Mouse (Mus musculus): Measurements from ENCODE around the gene Ube2cbp.

The Ube2cbp gene

DNA sequence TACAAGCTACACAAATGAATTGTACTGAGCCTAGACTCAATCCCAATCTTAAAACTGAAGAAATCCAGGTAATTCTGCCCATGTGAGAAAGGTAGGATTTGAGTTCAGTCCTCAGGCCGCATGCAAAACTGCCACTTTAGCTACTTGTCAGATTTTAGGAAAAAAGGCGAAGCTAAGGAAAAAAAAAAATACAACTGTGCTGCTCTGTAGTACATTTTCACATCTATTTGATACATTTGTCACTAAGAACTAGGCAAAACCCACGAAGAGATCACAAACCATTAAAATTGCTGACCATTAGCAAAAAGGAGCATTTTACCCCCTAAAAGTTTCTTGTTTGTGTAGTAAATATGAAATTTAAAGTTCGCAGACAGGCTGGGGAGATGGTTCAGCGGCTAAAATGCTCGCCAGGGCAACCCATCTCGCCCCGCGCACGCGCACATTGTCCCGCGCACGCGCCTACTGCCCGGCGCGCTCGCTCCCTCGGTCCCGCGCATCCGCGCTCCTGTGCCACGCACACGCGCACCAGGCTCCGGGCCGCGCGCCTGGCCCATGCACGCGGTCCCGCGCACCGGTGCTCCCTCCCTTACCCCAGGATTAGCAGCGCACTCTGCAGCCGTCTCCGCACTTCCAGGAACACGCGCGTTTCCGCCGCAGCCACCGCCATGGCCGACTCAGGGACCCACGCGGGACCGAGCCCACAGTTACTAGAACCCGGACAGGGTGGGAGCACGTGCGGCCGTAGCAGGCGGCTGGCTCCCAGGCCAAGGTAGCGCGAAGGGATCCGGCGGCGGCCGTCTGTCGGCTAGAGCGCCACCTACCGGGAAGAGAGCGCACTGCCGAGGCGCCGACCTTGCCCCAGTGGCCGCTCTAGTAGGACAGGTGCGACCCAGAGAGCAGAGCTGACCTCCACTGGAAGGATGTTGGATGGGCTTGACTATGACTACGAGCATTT, at the start of gene Ube2cbp:
Gene Ube2cbp, minus strand, starts transcription at position 800 of the 955 bp plus-strand sequence.
- DNase-seq (ENCODE audit: low spot score), result peak; percentile 84

DNA sequence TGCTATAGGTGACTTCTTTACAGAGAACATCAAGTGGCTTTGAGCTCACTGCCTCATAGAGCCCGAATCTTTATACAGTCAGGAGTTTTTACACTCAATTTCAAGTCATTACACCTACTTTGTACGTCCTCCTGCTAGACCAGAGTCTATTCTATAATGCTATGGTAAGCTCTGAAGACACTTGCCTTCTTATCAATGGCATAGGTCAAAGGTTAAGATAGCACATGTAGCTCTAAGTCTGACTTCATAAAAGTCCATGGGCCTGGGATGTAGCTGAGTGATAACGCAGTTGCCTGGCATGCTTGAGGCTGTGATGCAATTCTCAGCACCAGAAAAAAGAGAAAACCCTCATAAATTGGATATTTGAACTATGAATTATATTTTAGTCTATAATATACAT, 49.6 kb upstream of the Ube2cbp start:
- DNase-seq (ENCODE audit: low spot score), result no peak

DNA sequence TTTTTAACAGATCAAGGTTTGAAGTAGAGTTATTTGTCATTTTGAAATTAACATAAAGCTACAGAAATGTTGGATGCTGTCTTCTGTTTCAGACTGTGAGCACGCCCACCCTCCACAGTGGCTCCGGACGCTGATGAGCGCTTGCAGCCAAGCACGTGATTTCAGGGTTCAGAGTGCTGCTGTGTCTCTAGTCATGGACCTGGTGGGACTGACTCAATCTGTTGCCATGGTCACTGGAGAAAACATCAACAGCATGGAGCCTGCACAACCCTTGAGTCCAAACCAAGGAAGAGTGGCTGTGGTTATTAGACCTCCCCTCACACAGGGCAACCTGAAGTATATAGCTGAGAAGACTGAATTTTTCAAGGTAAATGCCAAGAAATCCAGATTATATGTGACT, 49.0 kb upstream of the Ube2cbp start:
- DNase-seq (ENCODE audit: low spot score), result no peak

DNA sequence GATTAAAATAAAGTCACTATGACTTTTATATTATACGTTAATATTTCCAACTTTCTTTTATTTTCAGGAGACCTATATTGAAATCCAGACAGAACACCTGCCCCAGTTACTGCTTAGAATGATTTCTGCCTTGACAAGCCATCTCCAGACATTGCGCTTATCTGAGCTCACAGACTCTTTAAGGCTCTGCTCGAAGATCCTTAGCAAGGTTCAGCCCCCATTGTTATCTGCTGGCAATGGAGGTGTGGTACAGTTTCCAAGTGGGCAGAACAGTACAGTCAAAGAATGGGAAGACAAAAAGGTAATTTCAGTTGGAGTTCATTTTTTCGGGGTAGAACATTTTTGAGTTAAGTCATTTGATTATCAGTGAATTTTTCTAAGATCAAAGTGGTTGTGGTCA, 42.7 kb upstream of the Ube2cbp start:
- no peak for DNase-seq (ENCODE audit: low spot score)

DNA sequence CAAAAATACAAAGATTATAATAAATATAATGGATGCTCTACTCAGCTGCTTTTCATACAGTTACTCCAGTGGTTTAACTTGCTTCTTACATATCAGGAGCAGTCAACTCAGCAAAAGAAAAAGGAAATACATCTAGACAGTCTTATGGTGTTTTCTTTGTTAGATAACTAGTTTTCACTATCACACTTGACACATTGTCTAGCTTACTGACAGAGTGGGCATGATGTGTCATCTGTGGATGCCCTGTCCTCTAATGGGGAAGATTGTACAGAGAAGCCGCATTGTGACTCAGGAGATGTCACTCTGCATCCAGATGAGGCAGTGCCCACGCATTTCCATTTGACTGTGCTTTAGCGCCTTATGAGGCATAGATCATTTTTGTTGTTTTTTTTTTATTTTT, 34.3 kb upstream of the Ube2cbp start:
- no peak for DNase-seq (ENCODE audit: low spot score)

DNA sequence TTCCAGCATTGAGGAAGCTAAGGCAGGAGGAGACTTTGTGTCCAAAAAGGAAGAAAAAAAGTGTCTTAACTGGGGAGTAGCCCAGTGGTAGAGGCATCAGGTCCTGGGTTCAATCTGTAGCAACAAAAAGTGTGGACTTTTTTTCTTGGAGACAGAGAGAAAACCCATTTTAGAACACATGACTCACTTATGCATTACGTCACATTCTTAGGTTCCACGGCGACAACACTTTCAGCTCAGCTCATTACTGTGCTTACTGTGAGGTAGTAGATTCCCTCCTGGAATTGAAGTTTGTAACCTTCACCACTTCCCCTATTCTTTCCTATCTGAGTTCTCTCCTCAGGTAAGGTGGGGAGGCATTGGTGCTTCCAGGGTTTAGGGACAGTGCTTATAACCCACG, 31.5 kb upstream of the Ube2cbp start:
- no peak for DNase-seq (ENCODE audit: low spot score)

DNA sequence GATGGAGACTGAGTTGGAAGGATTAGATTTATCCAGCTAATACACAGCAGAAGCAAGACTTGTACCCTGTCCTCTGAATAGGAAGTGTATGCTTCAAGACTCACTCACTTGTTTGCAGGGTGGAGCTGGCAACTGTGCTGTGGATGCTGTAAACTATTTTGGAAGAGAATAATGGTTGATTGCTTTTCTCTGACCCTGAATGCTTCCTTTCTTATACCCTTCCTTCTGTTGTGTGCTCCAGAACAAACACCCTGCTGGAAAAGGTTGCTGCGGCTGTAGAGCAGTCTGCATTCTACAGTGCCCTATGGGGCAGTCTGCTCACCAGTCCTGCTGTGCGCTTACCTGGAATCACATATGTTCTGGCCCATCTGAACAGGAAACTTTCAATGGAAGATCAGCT, 27.0 kb upstream of the Ube2cbp start:
- DNase-seq (ENCODE audit: low spot score), result no peak

DNA sequence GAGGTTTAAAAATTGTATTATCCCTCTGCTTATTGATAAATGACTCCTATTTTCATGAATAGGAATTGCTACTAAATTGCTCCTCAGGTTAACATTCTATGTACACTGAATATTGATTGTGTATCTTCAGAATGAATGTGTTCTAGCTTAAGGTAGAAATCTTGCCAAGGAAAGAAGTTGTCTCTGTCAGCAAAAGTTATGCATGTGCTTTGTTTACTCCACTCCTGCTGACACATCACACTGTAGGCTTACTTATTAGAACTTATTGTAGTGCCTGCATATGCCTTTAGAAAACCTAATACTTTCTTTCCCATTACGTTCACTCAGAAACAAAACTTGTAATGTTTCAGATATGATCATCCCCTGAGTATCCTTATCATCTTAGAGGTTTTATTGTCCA, 17.5 kb upstream of the Ube2cbp start:
- DNase-seq (ENCODE audit: low spot score), result no peak

DNA sequence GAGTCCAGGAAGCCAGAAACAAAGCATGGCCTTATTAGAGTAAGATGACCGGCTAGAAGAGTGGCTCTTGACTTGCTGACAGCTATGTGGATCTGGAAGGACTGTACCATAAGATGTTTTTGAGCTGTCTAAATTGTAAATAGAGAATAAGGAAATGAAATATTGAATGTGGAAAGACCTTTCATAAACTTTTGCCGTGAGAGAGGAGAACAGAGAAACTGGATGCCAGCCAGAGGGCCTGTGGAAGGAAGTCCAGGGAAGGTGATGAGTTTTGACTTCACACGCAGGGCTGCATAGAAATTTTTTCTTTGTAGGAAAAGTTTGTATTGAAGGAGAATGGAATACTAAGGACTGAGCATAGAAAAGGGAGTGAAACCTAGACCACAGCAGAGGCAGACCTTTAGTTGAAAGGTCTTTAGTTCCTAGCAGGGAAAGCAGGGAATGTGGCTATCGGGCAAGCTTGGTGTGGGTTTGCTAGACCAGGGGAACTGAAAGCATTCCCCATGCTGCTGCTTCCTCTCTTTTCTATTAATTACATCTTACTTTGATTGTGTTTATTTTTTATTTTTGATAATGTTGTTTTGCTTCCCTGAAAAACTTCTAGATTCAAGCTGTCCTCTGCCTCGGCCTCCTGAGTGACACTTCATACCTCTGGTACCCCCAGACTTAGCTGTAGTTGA, 13.8 kb upstream of the Ube2cbp start:
- DNase-seq (ENCODE audit: low spot score), result no peak

DNA sequence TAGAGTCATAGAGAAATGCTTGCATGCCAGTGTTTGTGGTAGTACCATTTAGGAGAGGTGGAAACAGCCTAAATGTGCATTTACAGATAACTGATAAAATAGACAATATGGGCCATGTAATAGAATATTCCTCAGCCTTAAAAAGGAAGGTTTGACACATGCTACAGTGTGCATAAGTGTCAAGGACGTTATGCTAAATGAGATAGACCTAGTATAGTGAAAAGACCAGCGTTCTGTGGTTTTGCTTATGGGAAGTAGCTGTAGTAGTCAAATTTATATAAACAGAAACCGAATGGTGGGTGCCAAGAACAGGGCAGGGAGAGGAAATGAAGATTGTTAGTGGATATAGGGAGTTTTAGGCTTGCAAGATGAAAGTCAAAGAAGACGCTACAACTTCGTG, 12.0 kb upstream of the Ube2cbp start:
- no peak for DNase-seq (ENCODE audit: low spot score)

DNA sequence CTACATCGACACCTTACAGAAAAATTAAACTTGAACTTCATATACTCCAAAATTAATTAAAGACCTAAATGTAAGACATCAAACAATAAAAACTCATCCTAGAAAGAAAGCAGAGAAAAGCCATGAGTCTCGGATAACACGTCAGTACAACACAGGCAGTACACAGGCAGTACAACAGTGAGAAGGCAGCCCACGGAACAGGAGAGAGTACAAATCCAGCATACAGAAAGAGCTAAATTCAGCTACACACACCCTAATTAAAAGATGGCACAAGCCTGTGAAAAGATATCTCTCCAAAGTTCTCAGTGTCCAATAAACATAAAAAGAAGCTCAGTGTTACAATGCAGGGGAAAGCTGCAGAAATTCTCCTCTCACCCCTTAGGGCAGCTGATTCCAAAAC, 11.2 kb upstream of the Ube2cbp start:
- no peak for DNase-seq (ENCODE audit: low spot score)

DNA sequence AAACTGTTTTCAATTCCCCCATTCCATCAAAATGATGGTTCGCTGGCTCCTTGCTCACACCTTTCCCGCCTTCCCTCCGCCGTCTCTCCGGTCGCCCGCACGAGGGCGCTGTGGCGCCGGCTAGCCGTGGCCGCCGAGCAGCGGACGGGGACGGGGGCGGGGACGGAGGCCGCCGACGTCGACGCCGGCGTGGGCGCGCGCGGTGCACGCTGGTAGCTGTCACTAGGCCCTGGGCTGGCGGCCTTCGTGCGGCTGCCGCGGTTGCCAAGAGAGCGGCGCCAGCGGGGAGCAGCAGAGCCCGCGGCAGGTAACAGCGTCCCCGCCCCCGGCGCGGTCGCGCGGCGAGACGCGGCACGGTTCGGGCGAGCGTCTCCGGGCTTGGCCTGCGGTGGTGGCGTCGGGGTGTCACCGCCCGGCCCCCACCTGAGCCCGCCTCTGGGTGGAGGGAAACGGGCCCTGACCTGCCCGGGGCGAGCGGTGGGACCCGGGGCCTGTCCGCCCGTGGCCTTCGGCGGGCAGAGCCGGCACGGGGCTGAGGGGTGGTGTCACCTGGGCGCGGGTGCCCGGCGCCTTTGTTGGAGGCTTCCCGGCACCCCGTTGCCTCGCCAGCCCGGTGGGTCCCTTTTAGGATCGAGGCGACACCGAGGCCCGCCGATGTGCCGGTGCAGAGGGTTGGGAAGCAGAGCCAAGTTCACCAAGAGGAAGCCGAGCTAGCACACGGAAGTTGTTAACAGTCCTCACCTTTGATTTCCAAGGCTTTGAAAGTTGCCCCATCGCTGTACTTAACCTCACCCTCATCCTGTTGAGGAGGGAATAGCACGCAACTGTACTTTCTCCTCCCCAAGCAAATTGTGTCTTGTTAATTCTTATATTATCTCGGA, 2.5 kb upstream of the Ube2cbp start, which contains the start of gene Dop1a:
Gene Dop1a, plus strand, starts transcription at position 165 of the 881 bp plus-strand sequence.
- DNase-seq (ENCODE audit: low spot score), result peak; percentile 92

DNA sequence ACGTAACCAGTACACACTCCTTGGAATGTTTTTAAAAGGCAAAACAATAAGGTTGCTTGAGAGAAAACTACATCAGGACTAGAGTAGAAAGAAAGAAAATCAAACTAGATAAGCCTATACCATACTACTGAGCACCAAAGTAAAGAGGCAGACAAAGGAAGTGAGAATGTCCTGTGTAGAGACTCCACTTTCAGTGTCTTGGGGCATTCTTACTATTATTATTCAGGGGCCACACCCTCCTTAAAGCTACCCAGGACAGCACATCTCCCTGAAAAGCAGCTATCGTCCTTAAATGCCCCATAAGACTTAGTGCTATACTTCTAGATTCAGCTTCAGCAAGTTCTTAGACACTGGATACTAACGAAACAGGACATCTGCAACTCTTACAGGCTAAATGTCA, 11.1 kb downstream of the Ube2cbp start:
- no peak for DNase-seq (ENCODE audit: low spot score)

DNA sequence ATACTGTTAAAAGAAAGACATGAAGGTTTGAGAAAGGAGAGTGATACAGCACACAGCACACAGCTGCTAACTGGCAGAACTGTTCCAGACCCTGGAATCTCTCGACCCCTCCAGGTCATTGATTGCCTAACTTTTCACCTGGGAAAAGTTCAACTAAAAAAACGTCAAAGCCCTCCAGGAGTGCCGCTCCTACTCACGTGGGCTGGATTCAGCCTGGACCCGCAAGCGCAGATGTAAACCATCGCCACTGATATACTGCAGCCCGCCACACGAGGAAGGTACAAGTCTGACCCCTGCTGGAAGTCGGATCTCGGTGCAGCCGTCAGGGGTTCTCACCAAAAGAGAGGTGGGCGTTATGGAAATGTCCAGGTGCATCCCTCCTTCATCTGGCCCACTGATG, 13.1 kb downstream of the Ube2cbp start:
- peak; percentile 57 for DNase-seq (ENCODE audit: low spot score)

DNA sequence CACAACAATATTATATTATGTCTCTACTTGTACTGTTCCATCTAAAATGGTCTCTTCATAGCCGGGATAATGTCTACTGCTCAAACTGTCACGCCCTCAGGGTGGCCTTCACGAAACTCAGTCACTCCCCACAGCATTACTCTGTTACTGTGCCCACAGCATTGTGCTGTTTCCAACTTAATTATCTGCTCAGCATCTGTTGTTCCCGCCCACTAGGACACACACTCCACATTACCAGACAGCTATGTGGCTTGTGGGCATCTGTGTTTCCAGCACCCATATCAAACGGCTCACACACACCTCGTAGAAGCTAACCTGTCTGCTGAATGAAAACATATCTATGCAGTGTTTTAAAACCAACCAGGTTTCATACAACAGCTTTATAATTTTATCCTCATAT, 13.7 kb downstream of the Ube2cbp start:
- no peak for DNase-seq (ENCODE audit: low spot score)

DNA sequence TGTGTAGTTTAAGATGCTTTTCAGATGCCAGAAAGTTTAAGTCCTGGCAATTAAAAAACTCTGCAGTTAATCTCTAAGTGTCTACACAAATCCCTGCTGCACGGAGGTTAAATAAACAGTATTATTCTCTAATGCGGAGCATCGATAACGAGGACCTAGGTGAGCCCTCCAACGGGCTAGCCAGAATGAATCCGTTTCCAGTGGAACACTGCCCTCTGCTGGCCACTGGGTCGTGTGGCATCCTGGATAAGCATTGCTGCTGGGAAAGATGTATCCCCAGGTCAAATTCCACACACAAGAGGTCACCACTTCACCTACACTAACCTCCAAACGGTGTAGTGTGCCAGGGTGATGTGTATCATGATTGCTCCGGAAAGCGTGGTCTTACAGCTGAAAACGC, 15.2 kb downstream of the Ube2cbp start:
- DNase-seq (ENCODE audit: low spot score), result peak; percentile 82

DNA sequence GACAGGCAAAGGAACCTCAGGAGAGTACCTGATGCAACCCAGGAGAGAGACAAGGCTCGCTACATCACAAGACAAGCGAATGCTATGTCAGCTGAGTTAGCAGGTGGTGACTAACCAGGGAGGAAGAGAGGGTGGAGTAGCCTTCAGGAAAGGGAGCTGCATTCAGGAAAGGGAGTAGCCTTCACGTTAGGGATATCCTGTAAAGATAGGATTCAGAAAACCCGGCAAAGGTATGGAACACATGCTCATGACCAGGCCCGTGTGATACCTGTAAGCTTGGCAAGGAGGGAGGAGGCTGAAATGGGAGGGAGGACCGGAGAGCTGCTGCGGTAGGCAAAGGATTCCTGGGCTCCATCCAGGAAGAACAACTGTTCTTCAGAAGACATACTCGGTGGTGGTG, 17.3 kb downstream of the Ube2cbp start:
- DNase-seq (ENCODE audit: low spot score), result no peak

DNA sequence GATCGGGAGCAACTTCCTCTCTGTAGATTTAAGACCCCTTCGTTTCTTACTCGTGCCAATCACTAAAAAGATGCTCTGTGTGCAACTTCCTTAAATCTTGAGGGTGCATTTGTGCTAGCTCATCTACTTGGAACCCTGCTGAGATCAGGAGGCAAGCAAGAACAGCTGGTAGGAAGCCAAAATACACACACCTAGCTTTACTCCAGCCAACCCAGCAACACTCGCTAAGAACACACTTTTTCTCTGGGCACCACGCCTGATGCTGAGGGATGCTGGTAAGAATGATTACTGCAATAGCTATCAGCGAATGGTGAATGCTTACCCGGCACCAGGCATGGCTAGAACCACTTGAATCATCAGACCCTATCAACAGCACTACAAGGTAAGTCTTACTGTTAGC, 17.9 kb downstream of the Ube2cbp start:
- no peak for DNase-seq (ENCODE audit: low spot score)

DNA sequence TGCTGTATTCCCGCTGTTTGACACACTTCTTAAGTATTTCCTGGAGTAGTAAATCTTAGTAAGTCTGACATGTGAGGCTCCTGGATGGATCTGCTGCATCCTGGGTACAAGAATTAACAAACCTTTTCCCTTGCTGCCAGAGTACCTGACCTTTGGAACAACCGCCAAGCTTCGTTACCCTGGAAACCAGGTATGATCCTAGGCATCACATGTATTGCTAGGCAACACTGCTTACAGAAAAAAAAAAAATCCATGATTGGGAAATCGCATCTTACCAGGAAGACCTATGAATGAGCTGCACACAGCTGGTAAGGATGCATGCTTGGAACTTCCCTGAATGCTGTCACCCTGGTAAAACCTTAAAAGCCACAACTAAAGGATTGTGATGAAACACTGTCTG, 22.5 kb downstream of the Ube2cbp start:
- no peak for DNase-seq (ENCODE audit: low spot score)

DNA sequence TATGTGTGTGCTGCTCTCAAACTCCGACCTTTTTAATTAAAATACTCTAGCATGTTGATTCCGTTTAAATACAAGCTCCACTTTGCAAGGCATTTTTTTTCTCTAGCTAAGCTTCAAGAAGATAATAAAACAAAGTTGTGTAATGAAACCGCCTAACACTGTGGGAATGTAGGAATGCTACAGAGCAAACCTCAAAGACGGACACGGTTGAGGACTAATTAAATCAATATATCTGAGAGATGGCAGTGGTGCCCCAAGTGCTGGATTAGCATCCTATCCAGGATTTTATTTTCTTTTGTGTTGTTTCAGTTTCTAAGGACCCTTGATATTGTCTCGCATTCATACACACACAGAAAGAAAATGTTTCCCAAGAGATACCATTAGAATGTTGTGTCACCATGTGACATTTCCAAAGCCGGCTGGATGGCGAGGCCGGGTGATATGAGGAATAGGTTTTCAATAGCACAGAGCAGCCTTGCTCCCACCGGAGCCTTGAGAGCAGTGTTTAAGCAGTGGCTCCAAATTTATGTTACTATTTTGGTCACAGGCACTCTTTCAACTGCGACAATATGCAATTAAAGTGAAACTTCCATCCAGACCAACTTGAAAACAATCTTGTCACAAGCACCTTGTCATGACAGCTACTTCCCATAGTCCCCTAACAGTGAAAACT, 26.3 kb downstream of the Ube2cbp start:
- DNase-seq (ENCODE audit: low spot score), result no peak

DNA sequence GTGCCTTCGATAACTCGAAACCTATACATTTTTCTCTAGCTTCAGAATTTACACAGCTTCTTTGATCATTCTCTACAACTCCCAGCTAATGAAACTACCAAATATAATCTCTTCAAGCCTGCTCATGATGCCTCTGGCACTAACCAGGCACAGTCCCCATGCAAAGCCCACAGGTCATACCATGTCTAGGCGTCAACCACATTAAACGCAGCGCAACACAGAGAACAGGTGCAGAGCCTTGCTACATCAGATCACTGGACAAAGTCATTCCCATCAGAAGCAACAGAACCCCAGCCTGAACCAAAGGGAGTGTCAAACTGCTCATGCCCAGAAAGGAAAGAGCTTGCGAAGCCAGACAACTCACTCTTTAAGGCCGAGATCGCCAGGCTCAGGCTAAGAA, 28.1 kb downstream of the Ube2cbp start:
- no peak for DNase-seq (ENCODE audit: low spot score)

DNA sequence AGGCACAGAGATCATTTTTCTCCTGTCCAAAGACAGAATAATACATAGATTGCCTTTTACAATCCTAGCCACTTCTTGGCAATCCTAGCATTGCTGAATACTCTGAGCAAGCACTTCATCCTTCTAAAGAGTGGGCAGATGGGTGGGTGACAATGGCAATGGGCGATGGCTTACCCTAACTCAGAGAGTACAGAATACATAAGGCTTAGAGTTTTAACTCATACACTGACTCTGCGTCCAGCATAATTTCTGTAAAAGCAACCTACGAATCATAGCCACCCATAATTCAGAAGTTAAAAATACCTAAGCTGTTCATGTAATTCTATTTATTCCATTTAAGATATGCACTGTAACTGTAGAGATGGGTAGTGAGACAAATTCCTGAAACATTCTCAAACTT, 29.2 kb downstream of the Ube2cbp start:
- DNase-seq (ENCODE audit: low spot score), result no peak
